Mouse (Mus musculus) limb, embryonic 12.5 days (tissue): Measurements from ENCODE around the gene Syne1. TPM values are rescaled to one million over a fixed set of nuclear protein-coding genes. Genes with fewer than 3 reads are reported as not detected.

Source experiments
- ATAC-seq: fragments of 200-750 bp; cut with Nextera tagmentation; 2 replicates; pipeline ENCODE4 v1.8.0; 2017; ENCODE audit warnings: low read depth, moderate TSS enrichment; ENCODE audit not compliant: insufficient number of reproducible peaks, insufficient read depth, low FRiP score, low TSS enrichment
- H3K27ac ChIP-seq: fragments of 300-500 bp; sonication (generic); 2 replicates; pipeline ENCODE4 v1.5.1; 2016; ENCODE audit warnings: mild to moderate bottlenecking, moderate library complexity
- H3K27me3 ChIP-seq: fragments of 300-500 bp; sonication (generic); 2 replicates; pipeline ENCODE4 v1.6.1; 2016; ENCODE audit warnings: mild to moderate bottlenecking, moderate library complexity
- H3K36me3 ChIP-seq: fragments of 300-500 bp; sonication (generic); 2 replicates; pipeline ENCODE4 v1.6.1; 2016; ENCODE audit warnings: mild to moderate bottlenecking, moderate library complexity
- H3K4me1 ChIP-seq: fragments of 300-500 bp; sonication (generic); replicated peaks from 2 replicates; pipeline ENCODE4 v1.6.1; 2016
- H3K4me2 ChIP-seq: fragments of 300-500 bp; sonication (generic); 2 replicates; pipeline ENCODE4 v1.6.1; 2016; ENCODE audit warnings: mild to moderate bottlenecking, moderate library complexity
- H3K4me3 ChIP-seq: fragments of 300-500 bp; sonication (generic); replicated peaks from 2 replicates; pipeline ENCODE4 v1.5.1; 2016; ENCODE audit warnings: mild to moderate bottlenecking
- H3K9ac ChIP-seq: fragments of 300-500 bp; sonication (generic); replicated peaks from 2 replicates; pipeline ENCODE4 v1.6.1; 2016; ENCODE audit warnings: mild to moderate bottlenecking, moderate library complexity
- H3K9me3 ChIP-seq: fragments of 300-500 bp; sonication (generic); 2 replicates; pipeline ENCODE4 v1.6.1; 2016; ENCODE audit warnings: mild to moderate bottlenecking, moderate library complexity
- WGBS: fragments of 180-500 bp; shearing (Covaris S2); methylation state at CpG from one replicate; pipeline ENCODE4 v1.1.7; 2016; 5-methylcytosine and 5-hydroxymethylcytosine counted together
- polyA plus RNA-seq: library from polyadenylated mRNA; unstranded; fragments of >200 nt; fragmentation: Nextera tagmentation; extraction: Ambion mirVana; gene quantifications from 2 replicates; pipeline ENCODE4 v1.2.1, GENCODE M21; 2016

Gene Syne1
- polyA plus RNA-seq, 1 experiment from 2014 or later, result 4.6 TPM

GRCm38 (mm10) chr10:5488097-5488496 is 63.2 kb downstream of the Syne1 start:
- Histone ChIP-seq H3K36me3 (no peaks in the 10 kb centered on the region), H3K4me1 (no peaks in the 10 kb centered on the region), H3K9me3 (no peaks in the 10 kb centered on the region), H3K4me2 (no peak overlapping the region), H3K9ac (no peak overlapping the region), H3K27me3 (no peaks in the 10 kb centered on the region), H3K27ac (no peak overlapping the region), H3K4me3 (no peak overlapping the region)
- 53% methylated on average over 5 of the region's 5 CpGs for WGBS
- no peak for ATAC-seq

GRCm38 (mm10) chr10:5480552-5481550 is 70.4 kb downstream of the Syne1 start:
- no peaks in the 10 kb centered on the region for H3K27me3 ChIP-seq
- 78% methylated on average over 9 of the region's 9 CpGs for WGBS
- H3K9me3 ChIP-seq, result no peaks in the 10 kb centered on the region
- no peaks in the 10 kb centered on the region for H3K4me1 ChIP-seq
- ATAC-seq, result no peak
- no peak overlapping the region for H3K27ac ChIP-seq
- H3K4me3 ChIP-seq, result no peak overlapping the region
- H3K9ac ChIP-seq, result no peak overlapping the region
- H3K36me3 ChIP-seq, result no peaks in the 10 kb centered on the region
- H3K4me2 ChIP-seq, result no peak overlapping the region

- Histone ChIP-seq H3K9me3 (no peaks in the 10 kb centered on the region), H3K27ac (no peak overlapping the region), H3K9ac (no peak overlapping the region), H3K4me3 (no peak overlapping the region), H3K36me3 (no peaks in the 10 kb centered on the region), H3K27me3 (no peaks in the 10 kb centered on the region), H3K4me1 (no peaks in the 10 kb centered on the region), H3K4me2 (no peak overlapping the region)
- 57% methylated on average over 6 of the region's 6 CpGs for WGBS
- ATAC-seq, result no peak
These were observed 71.2 kb downstream of the Syne1 start for GRCm38 (mm10) chr10:5480097-5480496.

GRCm38 (mm10) chr10:5468638-5469037 is 82.6 kb downstream of the Syne1 start:
- H3K27ac ChIP-seq, result no peak overlapping the region
- no peak overlapping the region for H3K9ac ChIP-seq
- H3K4me3 ChIP-seq, result no peak overlapping the region
- 91% methylated on average over 2 of the region's 2 CpGs for WGBS
- H3K36me3 ChIP-seq, result no peaks in the 10 kb centered on the region
- H3K4me1 ChIP-seq, result no peaks in the 10 kb centered on the region
- no peak for ATAC-seq
- no peaks in the 10 kb centered on the region for H3K27me3 ChIP-seq
- H3K4me2 ChIP-seq, result no peak overlapping the region
- no peaks in the 10 kb centered on the region for H3K9me3 ChIP-seq

GRCm38 (mm10) chr10:5453830-5454229 is 97.5 kb downstream of the Syne1 start:
- Histone ChIP-seq H3K4me3 (no peak overlapping the region), H3K36me3 (no peaks in the 10 kb centered on the region), H3K4me2 (no peak overlapping the region), H3K4me1 (no peaks in the 10 kb centered on the region), H3K27ac (no peak overlapping the region), H3K27me3 (no peaks in the 10 kb centered on the region), H3K9ac (no peak overlapping the region), H3K9me3 (no peaks in the 10 kb centered on the region)
- ATAC-seq, result no peak

GRCm38 (mm10) chr10:5449944-5450343 is 101.3 kb downstream of the Syne1 start:
- no peaks in the 10 kb centered on the region for H3K36me3 ChIP-seq
- H3K4me2 ChIP-seq, result no peak overlapping the region
- no peak overlapping the region for H3K4me3 ChIP-seq
- H3K9ac ChIP-seq, result no peak overlapping the region
- 90% methylated on average over 2 of the region's 2 CpGs for whole genome bisulfite sequencing
- H3K27me3 ChIP-seq, result no peaks in the 10 kb centered on the region
- no peaks in the 10 kb centered on the region for H3K9me3 ChIP-seq
- no peaks in the 10 kb centered on the region for H3K4me1 ChIP-seq
- no peak overlapping the region for H3K27ac ChIP-seq
- no peak for ATAC-seq

- Histone ChIP-seq H3K4me2 (no peak overlapping the region), H3K27ac (no peak overlapping the region), H3K9me3 (no peaks in the 10 kb centered on the region), H3K4me3 (no peak overlapping the region), H3K36me3 (no peaks in the 10 kb centered on the region), H3K9ac (no peak overlapping the region), H3K27me3 (no peaks in the 10 kb centered on the region), H3K4me1 (no peaks in the 10 kb centered on the region)
- 75% methylated on average over 4 of the region's 4 CpGs for WGBS
- no peak for ATAC-seq
These were observed 103.1 kb downstream of the Syne1 start for GRCm38 (mm10) chr10:5447950-5448716.

GRCm38 (mm10) chr10:5445313-5445712 is 106.0 kb downstream of the Syne1 start:
- WGBS, result 95% methylated on average over 3 of the region's 3 CpGs
- ATAC-seq, result no peak

GRCm38 (mm10) chr10:5443020-5443419 is 108.3 kb downstream of the Syne1 start:
- no peak for ATAC-seq
- H3K4me3 ChIP-seq, result no peak overlapping the region
- no peaks in the 10 kb centered on the region for H3K27me3 ChIP-seq
- no peaks in the 10 kb centered on the region for H3K36me3 ChIP-seq
- no peak overlapping the region for H3K4me2 ChIP-seq
- H3K4me1 ChIP-seq, result no peaks in the 10 kb centered on the region
- H3K9me3 ChIP-seq, result no peaks in the 10 kb centered on the region
- WGBS, result 95% methylated on average over 2 of the region's 2 CpGs
- no peak overlapping the region for H3K27ac ChIP-seq
- H3K9ac ChIP-seq, result no peak overlapping the region

More at GRCm38 (mm10) chr10:5445313-5445712, 106.0 kb downstream of the Syne1 start:
- H3K36me3 ChIP-seq, result no peaks in the 10 kb centered on the region
- H3K27ac ChIP-seq, result no peak overlapping the region
- H3K9me3 ChIP-seq, result no peaks in the 10 kb centered on the region
- H3K4me1 ChIP-seq, result no peaks in the 10 kb centered on the region
- no peak overlapping the region for H3K9ac ChIP-seq
- H3K4me2 ChIP-seq, result no peak overlapping the region
- no peak overlapping the region for H3K4me3 ChIP-seq
- no peaks in the 10 kb centered on the region for H3K27me3 ChIP-seq

GRCm38 (mm10) chr10:5439802-5440350 is 111.4 kb downstream of the Syne1 start:
- Histone ChIP-seq H3K9ac (no peak overlapping the region), H3K27me3 (no peaks in the 10 kb centered on the region), H3K4me1 (no peaks in the 10 kb centered on the region), H3K9me3 (no peaks in the 10 kb centered on the region), H3K27ac (no peak overlapping the region), H3K4me2 (no peak overlapping the region), H3K36me3 (no peaks in the 10 kb centered on the region), H3K4me3 (no peak overlapping the region)
- ATAC-seq, result no peak
- 28% methylated on average over 2 of the region's 2 CpGs for WGBS

- Histone ChIP-seq H3K4me3 (no peak overlapping the region), H3K27me3 (no peaks in the 10 kb centered on the region), H3K36me3 (no peaks in the 10 kb centered on the region), H3K9ac (no peak overlapping the region), H3K4me1 (no peaks in the 10 kb centered on the region), H3K4me2 (no peak overlapping the region), H3K9me3 (no peaks in the 10 kb centered on the region), H3K27ac (no peak overlapping the region)
- 95% methylated on average over 2 of the region's 2 CpGs for WGBS
- no peak for ATAC-seq
These were observed 113.5 kb downstream of the Syne1 start for GRCm38 (mm10) chr10:5437766-5438165.
